Mouse (Mus musculus) heart, embryonic 11.5 days (tissue): Measurements from ENCODE around the gene Dusp16. TPM values are rescaled to one million over a fixed set of nuclear protein-coding genes. Genes with fewer than 3 reads are reported as not detected.

ENCODE experiments used
- ATAC-seq: fragments of 200-750 bp; cut with Nextera tagmentation; replicated peaks from 2 replicates; pipeline ENCODE4 v1.8.0; 2017; ENCODE audit warnings: moderate library complexity; ENCODE audit not compliant: insufficient number of reproducible peaks, low FRiP score, low TSS enrichment
- H3K27ac ChIP-seq: fragments of 300-500 bp; sonication (generic); 2 replicates; pipeline ENCODE4 v1.5.1; 2014; ENCODE audit warnings: mild to moderate bottlenecking, low read depth, low read length
- H3K27me3 ChIP-seq: fragments of 300-500 bp; sonication (generic); 2 replicates; pipeline ENCODE4 v1.6.1; 2014; ENCODE audit warnings: mild to moderate bottlenecking, low read length, mixed read lengths; ENCODE audit not compliant: control insufficient read depth, insufficient read depth
- H3K36me3 ChIP-seq: fragments of 300-500 bp; sonication (generic); 2 replicates; pipeline ENCODE4 v1.6.1; 2014; ENCODE audit warnings: mild to moderate bottlenecking, low read length, moderate library complexity, mixed read lengths; ENCODE audit not compliant: control insufficient read depth, insufficient read depth
- H3K4me1 ChIP-seq: fragments of 300-500 bp; sonication (generic); 2 replicates; pipeline ENCODE4 v1.6.1; 2014; ENCODE audit warnings: low read length; ENCODE audit not compliant: control insufficient read depth, insufficient read depth
- H3K4me2 ChIP-seq: fragments of 300-500 bp; sonication (generic); 2 replicates; pipeline ENCODE4 v1.6.1; 2014; ENCODE audit warnings: mild to moderate bottlenecking, moderate library complexity
- H3K4me3 ChIP-seq: fragments of 300-500 bp; sonication (generic); 2 replicates; pipeline ENCODE4 v1.5.1; 2014; ENCODE audit warnings: low read depth, low read length
- H3K9ac ChIP-seq: fragments of 300-500 bp; sonication (generic); 2 replicates; pipeline ENCODE4 v1.6.1; 2014; ENCODE audit warnings: mild to moderate bottlenecking, low read depth, low read length, moderate library complexity
- H3K9me3 ChIP-seq: fragments of 300-500 bp; sonication (generic); replicated peaks from 2 replicates; pipeline ENCODE4 v1.6.1; 2016; ENCODE audit warnings: low read length; ENCODE audit not compliant: control insufficient read depth
- WGBS: fragments of 180-500 bp; shearing (Covaris S2); extraction: QIAGEN DNeasy Blood & Tissue Kit; methylation state at CpG from one replicate; pipeline ENCODE4 v1.1.7; 2014; ENCODE audit not compliant: insufficient replicate concordance; 5-methylcytosine and 5-hydroxymethylcytosine counted together
- polyA plus RNA-seq: library from polyadenylated mRNA; unstranded; fragments of >200 nt; fragmentation: Nextera tagmentation; extraction: Ambion mirVana; gene quantifications from 2 replicates; pipeline ENCODE4 v1.2.1, GENCODE M21; 2014

Dusp16 gene
- polyA plus RNA-seq: 19.7 and 20.6 TPM in 2 replicates

GRCm38 (mm10) chr6:134792141-134793045, at the start of gene Dusp16:
Gene Dusp16 (minus strand): TSS chr6:134792625.
- H3K36me3 ChIP-seq: no peaks in the 10 kb centered on the region
- H3K27me3 ChIP-seq: no peaks in the 10 kb centered on the region
- H3K9ac ChIP-seq: peak within 1 kb of the TSS; percentile 99
- peak within 1 kb of the TSS; percentile 76 for H3K4me2 ChIP-seq
- ATAC-seq: peak; percentile 91
- H3K27ac ChIP-seq: peak within 1 kb of the TSS; percentile 99
- under 1% methylated on average over 65 of the region's 108 CpGs for WGBS
- peak within 1 kb of the TSS; percentile 82 for H3K4me3 ChIP-seq
- H3K4me1 ChIP-seq: peaks cover 10% of the 10 kb centered on the region
- H3K9me3 ChIP-seq: no peaks in the 10 kb centered on the region

- WGBS: 73% methylated on average over 2 of the region's 2 CpGs
- Histone ChIP-seq H3K9me3 (no peaks in the 10 kb centered on the region), H3K4me3 (no peak overlapping the region), H3K4me2 (no peak overlapping the region), H3K4me1 (no peaks in the 10 kb centered on the region), H3K27me3 (no peaks in the 10 kb centered on the region), H3K27ac (no peak overlapping the region), H3K9ac (no peak overlapping the region), H3K36me3 (no peaks in the 10 kb centered on the region)
- no peak for ATAC-seq
Measured at GRCm38 (mm10) chr6:134840346-134840745, 47.9 kb upstream of the Dusp16 start.

- WGBS: 80% methylated on average over 4 of the region's 4 CpGs
- no peak for ATAC-seq
- Histone ChIP-seq H3K36me3 (no peaks in the 10 kb centered on the region), H3K27me3 (no peaks in the 10 kb centered on the region), H3K4me3 (no peak overlapping the region), H3K9me3 (no peaks in the 10 kb centered on the region), H3K4me2 (no peak overlapping the region), H3K9ac (no peak overlapping the region), H3K27ac (no peak overlapping the region), H3K4me1 (no peaks in the 10 kb centered on the region)
Measured at GRCm38 (mm10) chr6:134838111-134838510, 45.7 kb upstream of the Dusp16 start.

- H3K9ac ChIP-seq: 0 out of 2 replicates have a peak overlapping the region, but pooled peaks have one; percentile 10
- no peaks in the 10 kb centered on the region for H3K36me3 ChIP-seq
- H3K4me1 ChIP-seq: no peaks in the 10 kb centered on the region
- H3K9me3 ChIP-seq: no peaks in the 10 kb centered on the region
- 75% methylated on average over 9 of the region's 9 CpGs for WGBS
- no peaks in the 10 kb centered on the region for H3K27me3 ChIP-seq
- no peak overlapping the region for H3K27ac ChIP-seq
- ATAC-seq: no peak
- no peak overlapping the region for H3K4me2 ChIP-seq
- H3K4me3 ChIP-seq: no peak overlapping the region
Measured at GRCm38 (mm10) chr6:134834585-134835251, 42.3 kb upstream of the Dusp16 start.

GRCm38 (mm10) chr6:134830776-134831175, 38.4 kb upstream of the Dusp16 start:
- Histone ChIP-seq H3K27me3 (no peaks in the 10 kb centered on the region), H3K27ac (peak overlapping the region; percentile 93; the same call in 1 of the 2 replicates), H3K9me3 (no peaks in the 10 kb centered on the region), H3K4me3 (peak overlapping the region; percentile 73), H3K9ac (peak overlapping the region; percentile 80), H3K36me3 (no peaks in the 10 kb centered on the region), H3K4me1 (no peaks in the 10 kb centered on the region; the same call in 1 of the 2 replicates), H3K4me2 (peak overlapping the region; percentile 81)
- 2% methylated on average over 10 of the region's 10 CpGs for WGBS
- ATAC-seq: no peak

- Histone ChIP-seq H3K27ac (peak within 1 kb of the TSS; percentile 93), H3K9ac (peak within 1 kb of the TSS; percentile 85), H3K4me1 (no peaks in the 10 kb centered on the region; the same call in 1 of the 2 replicates), H3K36me3 (no peaks in the 10 kb centered on the region), H3K27me3 (no peaks in the 10 kb centered on the region), H3K4me3 (peak within 1 kb of the TSS; percentile 73), H3K9me3 (no peaks in the 10 kb centered on the region), H3K4me2 (peak within 1 kb of the TSS; percentile 81)
- under 1% methylated on average over 52 of the region's 58 CpGs for WGBS
- peak; percentile 97 for ATAC-seq
Measured at GRCm38 (mm10) chr6:134829786-134830700, 37.6 kb upstream of the Dusp16 start, which contains the start of gene Crebl2. Gene Crebl2 (plus strand): TSS chr6:134830154.

GRCm38 (mm10) chr6:134822844-134823243, 30.4 kb upstream of the Dusp16 start:
- no peak for ATAC-seq
- Histone ChIP-seq H3K4me2 (no peak overlapping the region), H3K27ac (no peak overlapping the region), H3K9me3 (no peaks in the 10 kb centered on the region), H3K36me3 (no peaks in the 10 kb centered on the region), H3K27me3 (no peaks in the 10 kb centered on the region), H3K4me1 (no peaks in the 10 kb centered on the region; the same call in 1 of the 2 replicates), H3K9ac (no peak overlapping the region), H3K4me3 (no peak overlapping the region)
- WGBS: 62% methylated on average over 10 of the region's 10 CpGs

- WGBS: 56% methylated on average over 6 of the region's 6 CpGs
- no peak for ATAC-seq
- H3K4me2 ChIP-seq: no peak overlapping the region
Measured at GRCm38 (mm10) chr6:134820411-134820810, 28.0 kb upstream of the Dusp16 start.

More at GRCm38 (mm10) chr6:134820411-134820810, 28.0 kb upstream of the Dusp16 start:
- no peaks in the 10 kb centered on the region for H3K9me3 ChIP-seq
- H3K27me3 ChIP-seq: no peaks in the 10 kb centered on the region
- H3K9ac ChIP-seq: no peak overlapping the region
- no peaks in the 10 kb centered on the region for H3K36me3 ChIP-seq
- H3K4me3 ChIP-seq: no peak overlapping the region
- no peak overlapping the region for H3K27ac ChIP-seq
- no peaks in the 10 kb centered on the region for H3K4me1 ChIP-seq
